Mouse (Mus musculus) frontal cortex, adult (tissue): ENCODE results near the gene Obscn.
A peak's percentile ranks its signal among the peaks of the same experiment; 100 is the strongest.

Experiments used
- ATAC-seq: cut with Nextera tagmentation; 2 replicates; pipeline ENCODE4 v1.9.2; 2017; ENCODE audit warnings: mild to moderate bottlenecking, moderate library complexity, mixed read lengths; ENCODE audit not compliant: low TSS enrichment

The Obscn gene

GRCm38 (mm10) chr11:58983691-58984341, 152.4 kb downstream of the Obscn start:
- peak; percentile 16 for ATAC-seq

GRCm38 (mm10) chr11:58982471-58983097, 153.6 kb downstream of the Obscn start:
- ATAC-seq, result no peak

GRCm38 (mm10) chr11:58981541-58982447, 154.4 kb downstream of the Obscn start:
- peak; percentile 80 for ATAC-seq

GRCm38 (mm10) chr11:58980381-58980990, 155.7 kb downstream of the Obscn start:
- ATAC-seq, result no peak

GRCm38 (mm10) chr11:58979661-58980060, 156.5 kb downstream of the Obscn start:
- no peak for ATAC-seq

- no peak for ATAC-seq
Observed at GRCm38 (mm10) chr11:58979183-58979582, 157.0 kb downstream of the Obscn start.

- no peak for ATAC-seq
Observed at GRCm38 (mm10) chr11:58978706-58979030, 157.5 kb downstream of the Obscn start.

GRCm38 (mm10) chr11:58978027-58978705, 158.0 kb downstream of the Obscn start, which contains the start of gene Trim11:
TSS of gene Trim11 (plus strand) at chr11:58978093.
- ATAC-seq, result peak; percentile 58

- no peak for ATAC-seq
Observed at GRCm38 (mm10) chr11:58977607-58978026, 158.6 kb downstream of the Obscn start.

GRCm38 (mm10) chr11:58977150-58977549, 159.1 kb downstream of the Obscn start:
- no peak; the same call in 1 of the 2 replicates for ATAC-seq

GRCm38 (mm10) chr11:58974414-58974813, 161.8 kb downstream of the Obscn start:
- ATAC-seq, result no peak

GRCm38 (mm10) chr11:58971796-58972195, 164.4 kb downstream of the Obscn start:
- no peak for ATAC-seq

- no peak for ATAC-seq
Observed at GRCm38 (mm10) chr11:58970831-58971530, 165.2 kb downstream of the Obscn start.

- no peak for ATAC-seq
Observed at GRCm38 (mm10) chr11:58969659-58970058, 166.5 kb downstream of the Obscn start.

- no peak for ATAC-seq
Observed at GRCm38 (mm10) chr11:58969027-58969426, 167.2 kb downstream of the Obscn start.

GRCm38 (mm10) chr11:58968551-58968950, 167.7 kb downstream of the Obscn start:
- ATAC-seq, result no peak

GRCm38 (mm10) chr11:58967346-58967745, 168.9 kb downstream of the Obscn start:
- no peak for ATAC-seq

GRCm38 (mm10) chr11:58965001-58965760, 171.0 kb downstream of the Obscn start:
- no peak for ATAC-seq

- ATAC-seq, result no peak
Observed at GRCm38 (mm10) chr11:58964216-58964615, 172.0 kb downstream of the Obscn start.

- ATAC-seq, result no peak
Observed at GRCm38 (mm10) chr11:58963543-58963942, 172.7 kb downstream of the Obscn start.
